Mouse (Mus musculus) CH12.LX (cell line): ENCODE measurements around the gene Ube3c.

Experiments
- CTCF ChIP-seq, 2 experiments: IDR thresholded peaks in 1 of 2; conservative IDR thresholded peaks in 1 of 2; 2 replicates each; pipeline ENCODE4 v1.5.1; 2011 to 2012; ENCODE audit warnings: low read depth in 2 of 2, low read length in 2 of 2, improper control_type of control experiment in 1 of 2, inconsistent platforms in 1 of 2, mild to moderate bottlenecking in 1 of 2, moderate library complexity in 1 of 2
- EP300 ChIP-seq: IDR thresholded peaks from 2 replicates; pipeline ENCODE4 v1.6.1; 2011; ENCODE audit warnings: low read length, improper control_type of control experiment
- HCFC1 ChIP-seq: IDR thresholded peaks from 2 replicates; pipeline ENCODE4 v1.6.1; 2012; ENCODE audit warnings: low read depth, mild to moderate bottlenecking, inconsistent platforms, low read length, improper control_type of control experiment
- MXI1 ChIP-seq: IDR thresholded peaks from 2 replicates; pipeline ENCODE4 v1.6.1; 2011; ENCODE audit warnings: mild to moderate bottlenecking, low read depth, low read length, improper control_type of control experiment
- POLR2A ChIP-seq: IDR thresholded peaks from 2 replicates; pipeline ENCODE4 v1.6.1; 2011; ENCODE audit warnings: low read depth, mild to moderate bottlenecking, improper control_type of control experiment, low read length
- POLR2AphosphoS2 ChIP-seq: IDR thresholded peaks from 2 replicates; pipeline ENCODE4 v1.6.1; 2011; ENCODE audit warnings: low read depth, low read length, improper control_type of control experiment
- USF1 ChIP-seq: IDR thresholded peaks from 2 replicates; pipeline ENCODE4 v1.6.1; 2014; ENCODE audit warnings: low read depth, mild to moderate bottlenecking, inconsistent platforms, low read length, improper control_type of control experiment
- USF2 ChIP-seq: conservative IDR thresholded peaks from 2 replicates; pipeline ENCODE4 v1.6.1; 2011; ENCODE audit warnings: low read depth, low read length, improper control_type of control experiment
- ZC3H11A ChIP-seq: IDR thresholded peaks from 2 replicates; pipeline ENCODE4 v1.6.1; 2012; ENCODE audit warnings: low read depth, mild to moderate bottlenecking, inconsistent platforms, low read length, improper control_type of control experiment

DNA sequence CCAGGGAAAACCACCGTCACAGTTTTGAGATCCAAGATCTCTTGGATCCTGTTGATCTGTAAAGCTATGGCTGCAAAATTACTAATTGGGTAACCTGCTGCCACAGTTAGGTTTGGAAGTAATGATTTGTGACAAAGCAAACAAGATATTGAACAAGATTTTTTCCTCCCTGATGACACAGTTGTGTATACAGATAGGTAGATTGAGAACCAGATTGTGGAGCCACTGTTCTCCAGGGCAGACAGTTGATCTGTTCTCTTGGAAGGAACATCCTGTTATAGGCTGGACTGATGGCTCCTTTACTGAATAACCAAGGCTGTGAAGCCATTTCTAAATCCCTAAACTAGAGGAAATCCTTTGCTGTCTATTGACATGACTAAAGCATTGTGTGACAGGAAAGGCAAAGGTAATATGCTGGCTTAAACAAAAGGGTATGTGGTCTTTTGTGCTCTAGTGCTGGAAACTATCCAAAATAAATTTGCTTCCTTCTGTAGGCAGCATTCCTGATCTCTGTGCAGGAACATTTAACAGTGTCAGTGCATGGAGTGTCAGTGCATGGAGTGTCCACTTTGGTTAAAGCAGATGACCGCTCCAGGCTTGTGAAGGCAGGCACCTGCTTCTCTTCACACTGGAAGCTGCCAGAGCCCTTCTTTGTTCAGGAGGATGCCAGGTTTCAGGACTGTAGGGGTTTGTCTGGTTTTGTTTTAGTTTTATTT is 15.0 kb downstream of the Ube3c start:
- TF ChIP-seq POLR2AphosphoS2 (no peak), MXI1 (no peak), POLR2A (no peak), CTCF (conservative IDR thresholded peaks at IDR 0.05 in 1 of 2, IDR thresholded peaks at IDR 0.05 in 1 of 2; ENCODE audit: low read depth in 2 of 2, low read length in 2 of 2) (no peak), USF1 (no peak), EP300 (no peak), HCFC1 (no peak), ZC3H11A (no peak), USF2 (no peak)
